Mouse (Mus musculus): ENCODE data around the gene Fam217a.
"Not testable (repeated sequence)": the region's sequence is repeated elsewhere in the genome, so short reads cannot be mapped to it uniquely, and the experiment has no call there.

The Fam217a gene

GRCm38 (mm10) chr13:34924210-34924609, at the start of gene Fam217a, which contains the start of gene 4933417A18Rik:
Fam217a (minus strand) TSS chr13:34924310.
4933417A18Rik (plus strand) TSS chr13:34924409.
- DNase-seq = no peak

- DNase-seq = no peak
These were observed 49.7 kb upstream of the Fam217a start for GRCm38 (mm10) chr13:34973770-34974169.

GRCm38 (mm10) chr13:34973149-34973548, 49.0 kb upstream of the Fam217a start:
- no peak for DNase-seq

- DNase-seq = not testable (repeated sequence)
These were observed 48.3 kb upstream of the Fam217a start for GRCm38 (mm10) chr13:34972456-34972855.

GRCm38 (mm10) chr13:34965647-34966046, 41.5 kb upstream of the Fam217a start:
- not testable (repeated sequence) for DNase-seq

GRCm38 (mm10) chr13:34964866-34965265, 40.8 kb upstream of the Fam217a start:
- DNase-seq = no peak

- DNase-seq = no peak
These were observed 40.3 kb upstream of the Fam217a start for GRCm38 (mm10) chr13:34964419-34964818.

- DNase-seq = peak; percentile 55 to 57
These were observed 39.6 kb upstream of the Fam217a start, which contains the start of gene Eci3 for GRCm38 (mm10) chr13:34963511-34964397. Eci3 (minus strand) TSS chr13:34963810.

GRCm38 (mm10) chr13:34960996-34961770, 37.1 kb upstream of the Fam217a start:
- DNase-seq = no peak

GRCm38 (mm10) chr13:34958158-34958557, 34.0 kb upstream of the Fam217a start:
- not testable (repeated sequence) for DNase-seq

- no peak for DNase-seq
These were observed 32.8 kb upstream of the Fam217a start for GRCm38 (mm10) chr13:34956901-34957300.

GRCm38 (mm10) chr13:34951437-34951836, 27.3 kb upstream of the Fam217a start:
- not testable (repeated sequence) for DNase-seq

- DNase-seq = no peak
These were observed 18.3 kb upstream of the Fam217a start for GRCm38 (mm10) chr13:34942370-34942769.

- no peak for DNase-seq
These were observed 11.0 kb upstream of the Fam217a start for GRCm38 (mm10) chr13:34934931-34935644.

GRCm38 (mm10) chr13:34916520-34917167, 7.5 kb downstream of the Fam217a start:
- peak; percentile 19 to 40 for DNase-seq

- no peak for DNase-seq
These were observed 9.5 kb downstream of the Fam217a start for GRCm38 (mm10) chr13:34914614-34915013.

GRCm38 (mm10) chr13:34892871-34893270, 31.2 kb downstream of the Fam217a start:
- DNase-seq = no peak

GRCm38 (mm10) chr13:34876481-34876880, 47.6 kb downstream of the Fam217a start:
- DNase-seq = no peak

GRCm38 (mm10) chr13:34875741-34876445, 48.2 kb downstream of the Fam217a start:
- DNase-seq = peak; percentile 81 to 82

GRCm38 (mm10) chr13:34875166-34875710, 48.9 kb downstream of the Fam217a start, which contains the start of gene Prpf4b:
Prpf4b (plus strand) TSS chr13:34875302.
- peak; percentile 94 for DNase-seq

GRCm38 (mm10) chr13:34874736-34875135, 49.4 kb downstream of the Fam217a start:
- DNase-seq = peak; percentile 27 to 30
